ENCODE assay signal across 10 mouse cellular contexts in genomic region chr19:47526239-47526986, GRCm38 (mm10). TPM values are rescaled to one million over a fixed set of nuclear protein-coding genes. Genes with fewer than 3 reads are reported as not detected.
A peak's percentile ranks its signal among the peaks of the same experiment; 100 is the strongest.
DNase-seq lines count a peak whose midpoint lies in the region; ATAC-seq and TF ChIP-seq lines count a peak whose summit lies in the region.
"Had no signal": no experiment of that assay in that cellular context is flagged by ENCODE, and none has a peak within 500 bp of the region (broad histone marks: within the 10 kb centered on the region; RNA-seq: fewer than 3 reads in every experiment).

No protein-coding gene starts in this region.

- H3K4me2 ChIP-seq in embryonic facial prominence, embryonic 13.5 days, result no peak overlapping the region; the same call in 1 of the 2 replicates
- no peak overlapping the region for H3K4me2 ChIP-seq in kidney, postnatal 0 days (ENCODE audit: low read length)
- no peak overlapping the region for H3K4me2 ChIP-seq in liver, embryonic 11.5 days
- H3K4me2 ChIP-seq: stomach, embryonic 15.5 days had no signal

- ATAC-seq in embryonic facial prominence, embryonic 13.5 days (ENCODE audit: insufficient number of reproducible peaks, insufficient read depth, low FRiP score, low TSS enrichment, low read depth), result no peak
- ATAC-seq in kidney, postnatal 0 days (replicated peaks; ENCODE audit: low FRiP score, low read depth), result no peak
- no peak for ATAC-seq in liver, embryonic 11.5 days (replicated peaks; ENCODE audit: low FRiP score)

- 56% methylated on average over 21 of the region's 21 CpGs for WGBS in embryonic facial prominence, embryonic 13.5 days
- WGBS in kidney, postnatal 0 days, result 50% methylated on average over 21 of the region's 21 CpGs
- WGBS in midbrain, embryonic 10.5 days, result 80% methylated on average over 21 of the region's 21 CpGs
- WGBS in liver, embryonic 11.5 days, result 74% methylated on average over 21 of the region's 21 CpGs

- peaks cover 58% of the 10 kb centered on the region for H3K36me3 ChIP-seq in embryonic facial prominence, embryonic 13.5 days
- 0 out of 2 replicates have a peak, but pooled peaks cover 19% of the 10 kb centered on the region for H3K36me3 ChIP-seq in kidney, postnatal 0 days (ENCODE audit: insufficient read depth, low read length)
- peaks cover 73% of the 10 kb centered on the region for H3K36me3 ChIP-seq in midbrain, embryonic 10.5 days
- peaks cover 5% of the 10 kb centered on the region; the same call in 1 of the 2 replicates for H3K36me3 ChIP-seq in liver, embryonic 11.5 days (ENCODE audit: control insufficient read depth, insufficient read depth, low read length)

- H3K4me3 ChIP-seq in embryonic facial prominence, embryonic 13.5 days, result no peak overlapping the region
- no peak overlapping the region for H3K4me3 ChIP-seq in kidney, postnatal 0 days (replicated peaks; ENCODE audit: low read depth, low read length)
- H3K4me3 ChIP-seq in midbrain, embryonic 10.5 days, result no peak overlapping the region
- no peak overlapping the region for H3K4me3 ChIP-seq in liver, embryonic 11.5 days (ENCODE audit: low read depth, low read length)
- H3K4me3 ChIP-seq: stomach, embryonic 15.5 days had no signal

- peak; percentile 32 for DNase-seq in lung, postnatal 36 days
- DNase-seq in lung, postnatal 10 days, result no peak
- peak; percentile 16 for DNase-seq in kidney, postnatal 0 days (ENCODE audit: low spot score)
- peak; percentile 67 for DNase-seq in thymus, postnatal 0 days (ENCODE audit: low spot score)
- no peak for DNase-seq in cerebellum, adult 11 months
- DNase-seq in midbrain, embryonic 10.5 days (ENCODE audit: low spot score), result no peak
- DNase-seq in liver, embryonic 11.5 days (ENCODE audit: low spot score), result no peak
- DNase-seq: embryo, embryonic 11 days had no signal

- H3K27ac ChIP-seq in embryonic facial prominence, embryonic 13.5 days, result peak overlapping the region; percentile 83
- no peak overlapping the region for H3K27ac ChIP-seq in kidney, postnatal 0 days
- no peak overlapping the region for H3K27ac ChIP-seq in midbrain, embryonic 10.5 days (replicated peaks)
- H3K27ac ChIP-seq in liver, embryonic 11.5 days (ENCODE audit: low read depth, low read length), result no peak overlapping the region
- H3K27ac ChIP-seq: stomach, embryonic 15.5 days had no signal

- H3K4me1 ChIP-seq in embryonic facial prominence, embryonic 13.5 days, result peaks cover 16% of the 10 kb centered on the region; the same call in 1 of the 2 replicates
- H3K4me1 ChIP-seq in kidney, postnatal 0 days (replicated peaks; ENCODE audit: insufficient read depth, low read length), result 0 out of 2 replicates have a peak, but pooled peaks cover 6% of the 10 kb centered on the region
- H3K4me1 ChIP-seq in midbrain, embryonic 10.5 days, result peaks cover 10% of the 10 kb centered on the region
- H3K4me1 ChIP-seq in liver, embryonic 11.5 days (replicated peaks; ENCODE audit: control insufficient read depth, insufficient read depth, low read length), result peaks cover 5% of the 10 kb centered on the region; the same call in 1 of the 2 replicates

- peak overlapping the region; percentile 37; the same call in 1 of the 2 replicates for H3K9ac ChIP-seq in embryonic facial prominence, embryonic 13.5 days
- H3K9ac ChIP-seq in kidney, postnatal 0 days (ENCODE audit: low read depth, low read length), result no peak overlapping the region
- no peak overlapping the region for H3K9ac ChIP-seq in liver, embryonic 11.5 days (ENCODE audit: low read depth, low read length)
- H3K9ac ChIP-seq: stomach, embryonic 15.5 days had no signal

- no peaks in the 10 kb centered on the region for H3K27me3 ChIP-seq in embryonic facial prominence, embryonic 13.5 days
- H3K27me3 ChIP-seq in kidney, postnatal 0 days (ENCODE audit: insufficient read depth, low read length), result no peaks in the 10 kb centered on the region
- H3K27me3 ChIP-seq in midbrain, embryonic 10.5 days (ENCODE audit: low read depth, poor library complexity, severe bottlenecking), result no peaks in the 10 kb centered on the region
- H3K27me3 ChIP-seq in liver, embryonic 11.5 days (replicated peaks; ENCODE audit: control insufficient read depth, insufficient read depth, low read length), result no peaks in the 10 kb centered on the region
- H3K27me3 ChIP-seq: stomach, embryonic 15.5 days had no signal

- no peaks in the 10 kb centered on the region for H3K9me3 ChIP-seq in embryonic facial prominence, embryonic 13.5 days
- H3K9me3 ChIP-seq in kidney, postnatal 0 days (replicated peaks; ENCODE audit: low read length), result no peaks in the 10 kb centered on the region
- no peaks in the 10 kb centered on the region for H3K9me3 ChIP-seq in midbrain, embryonic 10.5 days (replicated peaks)
- no peaks in the 10 kb centered on the region for H3K9me3 ChIP-seq in liver, embryonic 11.5 days (ENCODE audit: control insufficient read depth, low read length)
- H3K9me3 ChIP-seq: stomach, embryonic 15.5 days had no signal

- no peak for TF ChIP-seq CTCF in kidney, postnatal 0 days (IDR thresholded peaks at IDR 0.05; ENCODE audit: low read depth)

RNA-seq across cellular contexts. Expression of gene Stn1, which starts 10.9 kb away (rescaled TPM):
- polyA plus RNA-seq in embryonic facial prominence, embryonic 13.5 days (2015; fragmentation: Nextera tagmentation; extraction: Ambion mirVana), result 58.2 and 59.5 TPM in 2 replicates
- polyA plus RNA-seq in kidney, postnatal 0 days (2015; fragmentation: Nextera tagmentation; extraction: Ambion mirVana), result 31.5 and 33.9 TPM in 2 replicates
- polyA plus RNA-seq in thymus, postnatal 0 days (2015; fragmentation: Nextera tagmentation; extraction: Ambion mirVana), result 36.0 and 36.9 TPM in 2 replicates
- polyA plus RNA-seq in midbrain, embryonic 10.5 days (2016; fragmentation: Nextera tagmentation; extraction: Ambion mirVana), result 52.5 and 63.4 TPM in 2 replicates
- polyA plus RNA-seq in liver, embryonic 11.5 days (2014; fragmentation: Nextera tagmentation; extraction: Ambion mirVana), result 26.1 and 30.8 TPM in 2 replicates

RNA-seq across cellular contexts. Expression of gene Slk, which starts 53.1 kb away (rescaled TPM):
- 12.9 and 15.2 TPM in 2 replicates for polyA plus RNA-seq in embryonic facial prominence, embryonic 13.5 days (2015; fragmentation: Nextera tagmentation; extraction: Ambion mirVana)
- 12.5 and 14.6 TPM in 2 replicates for polyA plus RNA-seq in kidney, postnatal 0 days (2015; fragmentation: Nextera tagmentation; extraction: Ambion mirVana)
- 11.9 and 14.2 TPM in 2 replicates for polyA plus RNA-seq in thymus, postnatal 0 days (2015; fragmentation: Nextera tagmentation; extraction: Ambion mirVana)
- 5.9 and 7.0 TPM in 2 replicates for polyA plus RNA-seq in midbrain, embryonic 10.5 days (2016; fragmentation: Nextera tagmentation; extraction: Ambion mirVana)
- 12.5 and 15.5 TPM in 2 replicates for polyA plus RNA-seq in liver, embryonic 11.5 days (2014; fragmentation: Nextera tagmentation; extraction: Ambion mirVana)

Comparison
In these comparisons a context has a peak if more than half of its experiments do, and no peak if none do; other contexts are left out.
1. DNase-seq: peak in lung, postnatal 36 days (single experiment), kidney, postnatal 0 days (single experiment) and thymus, postnatal 0 days (single experiment); none in lung, postnatal 10 days (single experiment), cerebellum, adult 11 months (single experiment), midbrain, embryonic 10.5 days (single experiment) and liver, embryonic 11.5 days (single experiment).